Mouse (Mus musculus) olfactory bulb, adult 2 months (tissue): ENCODE results near the gene Matn4. TPM values are rescaled to one million over a fixed set of nuclear protein-coding genes. Genes with fewer than 3 reads are reported as not detected.
A peak's percentile ranks its signal among the peaks of the same experiment; 100 is the strongest.

Experiments used
- H3K27ac ChIP-seq: fragments of 200-500 bp; 2 replicates; pipeline ENCODE4 v1.5.1; 2012; ENCODE audit warnings: low read depth, low read length; ENCODE audit not compliant: insufficient read depth
- H3K4me1 ChIP-seq: fragments of 200-500 bp; 2 replicates; pipeline ENCODE4 v1.6.1; 2012; ENCODE audit warnings: low read length; ENCODE audit not compliant: control insufficient read depth, insufficient read depth
- H3K4me3 ChIP-seq: fragments of 200-500 bp; 2 replicates; pipeline ENCODE4 v1.5.1; 2012; ENCODE audit warnings: mild to moderate bottlenecking, low read depth, low read length, moderate library complexity; ENCODE audit not compliant: insufficient read depth
- CTCF ChIP-seq: fragments of 200-500 bp; IDR thresholded peaks from 2 replicates; pipeline ENCODE4 v1.5.1; 2012; ENCODE audit warnings: low read depth, mild to moderate bottlenecking, low read length, moderate library complexity; ENCODE audit not compliant: insufficient read depth
- POLR2A ChIP-seq: fragments of 200-500 bp; IDR thresholded peaks from 2 replicates; pipeline ENCODE4 v1.6.1; 2012; ENCODE audit warnings: mild to moderate bottlenecking, low read depth, low read length, moderate library complexity; ENCODE audit not compliant: insufficient read depth
- WGBS: fragments of 180-500 bp; shearing (Covaris S2); methylation state at CpG from one replicate; pipeline ENCODE4 v1.1.7; 2018; 5-methylcytosine and 5-hydroxymethylcytosine counted together
- polyA plus RNA-seq: library from polyadenylated mRNA; stranded (reverse); fragments of >200 nt; gene quantifications from 2 replicates; pipeline ENCODE4 v1.2.4, GENCODE M21; 2012; ENCODE audit warnings: low replicate concordance; ENCODE audit not compliant: missing spikeins, insufficient read depth, insufficient read length

Gene Matn4
- polyA plus RNA-seq, 1 experiment: not detected

DNA sequence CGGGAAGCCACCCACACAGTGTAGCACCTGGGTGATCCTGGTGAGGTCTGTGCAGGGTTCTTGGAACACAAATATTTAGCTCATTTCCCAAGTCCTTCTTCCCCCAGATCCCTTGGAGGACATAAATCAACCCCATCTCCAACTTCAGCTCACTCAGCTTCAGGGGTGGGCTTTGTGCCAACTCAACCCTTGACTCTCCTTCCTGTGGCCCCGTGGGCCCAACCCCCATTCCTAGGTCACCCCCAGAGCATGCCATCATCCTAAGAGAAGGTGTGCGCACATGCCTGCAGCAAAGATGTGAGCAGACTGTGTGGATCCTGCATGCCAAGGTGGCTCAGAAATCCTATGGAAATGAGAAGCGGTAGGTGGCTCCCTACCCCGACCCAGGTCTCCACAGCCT is 559 bp upstream of the Matn4 start:
- peaks cover 24% of the 10 kb centered on the region for H3K4me1 ChIP-seq
- no peak overlapping the region for H3K4me3 ChIP-seq
- WGBS: 50% methylated on average over 5 of the region's 5 CpGs
- no peak for TF ChIP-seq POLR2A
- TF ChIP-seq CTCF: no peak
- H3K27ac ChIP-seq: no peak overlapping the region

DNA sequence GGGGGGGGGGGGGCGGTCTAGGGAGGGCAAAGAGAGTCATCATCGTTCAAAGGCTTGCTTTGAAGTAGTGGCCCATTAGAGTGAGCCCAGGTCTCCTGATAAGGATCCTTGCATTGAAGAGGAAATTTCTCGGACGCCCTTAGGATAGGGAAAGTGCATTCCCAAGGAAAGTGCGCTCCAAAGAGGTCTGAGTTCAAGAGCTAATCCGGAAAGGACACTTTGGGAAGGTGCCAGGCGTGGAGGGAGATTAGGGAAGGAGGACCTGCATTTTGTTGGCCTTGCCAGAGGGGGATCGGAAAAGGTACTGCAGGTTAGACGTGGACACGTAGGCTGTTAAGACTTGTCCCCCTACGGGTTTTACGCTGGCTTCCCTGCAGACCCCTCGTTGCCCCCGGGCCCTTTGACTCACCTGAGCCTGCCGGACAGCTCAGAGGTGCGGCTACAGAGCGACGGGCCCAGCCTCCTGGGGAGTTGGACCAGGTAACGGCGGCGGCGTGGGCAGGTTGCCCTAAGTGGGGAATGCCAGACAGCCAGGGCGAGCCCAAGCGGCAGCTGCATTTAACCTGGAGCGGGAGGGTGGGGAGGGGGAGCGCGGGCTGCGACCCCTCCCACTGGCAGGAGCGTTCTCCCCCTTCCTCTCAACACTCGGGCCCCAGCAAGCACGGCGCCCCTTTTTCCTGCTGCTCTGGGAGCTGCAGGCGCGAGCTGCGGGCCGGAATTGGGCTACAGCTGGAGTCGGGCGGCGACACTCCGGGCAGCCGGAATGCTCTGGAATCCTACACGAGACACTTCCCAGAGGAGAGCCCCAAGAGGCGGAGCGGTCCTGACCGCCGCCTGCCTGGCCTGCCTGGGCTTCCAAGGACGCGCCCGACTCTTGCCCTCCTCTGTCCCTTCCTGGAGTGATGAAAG is 624 bp downstream of the Matn4 start:
- TF ChIP-seq POLR2A (no peak), CTCF (no peak)
- Histone ChIP-seq H3K27ac (no peak overlapping the region), H3K4me3 (peak overlapping the region; percentile 18), H3K4me1 (peaks cover 30% of the 10 kb centered on the region)
- WGBS: 7% methylated on average over 49 of the region's 49 CpGs

- Histone ChIP-seq H3K27ac (no peak overlapping the region), H3K4me3 (0 out of 2 replicates have a peak overlapping the region, but pooled peaks have one; percentile 8), H3K4me1 (peaks cover 30% of the 10 kb centered on the region)
- TF ChIP-seq CTCF: no peak
- TF ChIP-seq POLR2A: no peak
- WGBS: 31% methylated on average over 14 of the region's 14 CpGs
Observed at GRCm38 (mm10) chr2:164403396-164404081, 1.4 kb downstream of the Matn4 start.

DNA sequence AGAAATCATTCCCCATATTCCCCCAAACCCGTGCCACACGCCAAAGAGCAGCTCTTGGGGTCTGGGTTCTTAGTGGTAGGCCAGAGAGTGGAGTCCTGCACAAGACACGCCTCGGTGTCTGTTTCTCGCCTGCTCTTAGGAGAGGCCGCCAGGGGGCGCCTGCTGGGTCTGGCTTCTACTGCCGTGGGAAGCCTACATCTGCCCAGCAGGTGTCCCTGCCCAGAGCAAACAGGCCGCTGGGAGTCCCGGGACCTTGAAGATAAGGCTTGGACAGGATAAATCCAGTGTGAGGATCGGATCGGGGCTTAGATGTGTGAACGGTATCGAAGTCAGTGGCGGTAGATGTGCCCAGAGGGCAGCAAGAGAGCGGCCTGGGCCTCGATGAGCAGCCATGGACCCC is 2.1 kb downstream of the Matn4 start, which contains the start of gene Rbpjl:
Gene Rbpjl (plus strand): TSS at position 236 of the 400 bp plus-strand sequence.
- peaks cover 30% of the 10 kb centered on the region for H3K4me1 ChIP-seq
- WGBS: 6% methylated on average over 17 of the region's 17 CpGs
- TF ChIP-seq POLR2A (no peak), CTCF (peak; percentile 94)
- H3K27ac ChIP-seq: no peak within 1 kb of the TSS
- H3K4me3 ChIP-seq: 0 out of 2 replicates have a peak within 1 kb of the TSS, but pooled peaks have one; percentile 18

DNA sequence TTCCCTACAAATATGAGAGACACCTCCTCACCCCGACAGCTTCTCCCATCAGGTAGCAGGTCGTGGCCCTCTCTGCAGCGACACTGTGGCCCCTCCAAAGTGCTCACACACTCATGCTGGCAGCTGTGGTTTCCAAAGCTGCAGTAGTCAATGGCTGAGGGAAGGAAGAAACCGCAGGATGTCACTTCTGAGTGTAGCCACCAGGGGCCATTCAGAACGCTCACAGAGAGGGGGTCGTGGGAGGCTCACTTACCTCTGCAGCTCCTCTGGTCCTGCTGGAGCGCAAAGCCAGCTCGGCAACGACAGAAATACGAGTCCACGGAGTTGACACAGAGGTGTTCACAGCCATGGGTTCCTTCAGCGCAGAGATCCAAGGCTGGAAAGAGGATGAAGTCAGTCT is 8.0 kb downstream of the Matn4 start:
- H3K4me3 ChIP-seq: no peak overlapping the region
- H3K4me1 ChIP-seq: peaks cover 11% of the 10 kb centered on the region
- TF ChIP-seq CTCF (no peak), POLR2A (no peak)
- H3K27ac ChIP-seq: no peak overlapping the region
- whole genome bisulfite sequencing: 74% methylated on average over 12 of the region's 12 CpGs

DNA sequence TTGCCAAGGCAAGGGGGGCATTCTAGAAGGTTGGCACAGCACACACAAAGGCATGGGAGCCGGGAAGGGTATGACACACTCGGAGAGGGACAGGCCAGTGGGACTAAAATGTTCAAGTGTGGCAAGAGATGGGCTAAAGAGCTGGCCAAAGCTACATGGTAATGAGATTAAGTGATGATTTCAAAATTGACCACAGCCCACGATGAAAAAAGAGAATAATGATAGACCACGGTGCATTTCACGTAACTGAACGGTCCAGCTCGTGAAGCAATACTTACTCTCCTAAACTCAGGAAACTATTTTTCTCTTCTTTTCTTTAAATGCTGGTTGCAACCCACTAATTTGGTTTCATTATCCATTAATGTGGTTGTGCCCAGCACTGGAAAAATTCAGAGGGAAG is 8.9 kb downstream of the Matn4 start:
- no peak overlapping the region for H3K27ac ChIP-seq
- no peak overlapping the region for H3K4me3 ChIP-seq
- TF ChIP-seq CTCF (no peak), POLR2A (no peak)
- WGBS: 70% methylated on average over 7 of the region's 7 CpGs
- H3K4me1 ChIP-seq: peaks cover 11% of the 10 kb centered on the region

DNA sequence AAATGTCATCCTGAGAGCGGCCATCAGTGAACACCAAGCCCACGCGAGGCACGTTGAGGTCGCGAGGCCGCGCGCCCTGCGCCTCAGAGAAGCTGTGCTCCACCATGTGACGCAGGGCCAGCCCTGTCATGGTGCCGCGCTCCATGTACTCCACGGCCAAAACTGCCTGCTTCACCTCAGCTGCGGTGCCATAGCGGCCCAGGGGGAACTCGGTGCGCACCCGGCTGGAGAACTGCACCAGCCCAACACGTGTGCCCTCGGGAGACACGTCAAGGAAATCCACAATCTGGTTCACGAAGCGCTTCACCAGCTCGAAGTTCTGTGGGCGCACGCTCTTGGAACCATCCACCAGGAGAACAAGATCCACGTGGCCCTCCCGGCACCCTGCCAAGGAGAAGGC is 11.8 kb downstream of the Matn4 start:
- 82% methylated on average over 29 of the region's 29 CpGs for WGBS
- TF ChIP-seq POLR2A (no peak), CTCF (no peak)
- H3K4me1 ChIP-seq: peaks cover 7% of the 10 kb centered on the region

DNA sequence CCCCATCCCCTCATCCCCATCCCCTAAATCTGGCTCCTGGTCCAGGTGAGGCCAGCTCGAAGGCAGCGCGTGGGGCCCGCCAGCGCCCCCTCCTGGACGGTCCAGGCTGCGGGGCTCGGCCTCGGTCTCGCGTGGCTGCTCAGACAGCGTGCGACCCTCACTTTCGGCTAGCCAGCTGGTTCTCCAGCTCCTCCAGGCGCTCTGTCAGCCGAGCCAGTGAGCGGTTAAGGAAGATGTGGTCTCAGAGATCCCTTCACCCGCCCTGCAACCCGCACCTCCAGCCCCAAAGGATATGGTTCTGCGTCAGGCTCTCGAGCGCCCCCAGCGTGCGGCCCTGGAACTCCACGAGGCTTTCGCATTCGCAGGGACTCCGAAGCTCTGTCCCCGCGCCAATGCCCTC is 15.5 kb downstream of the Matn4 start:
- peaks cover 13% of the 10 kb centered on the region for H3K4me1 ChIP-seq
- WGBS: under 1% methylated on average over 30 of the region's 30 CpGs
- TF ChIP-seq POLR2A (no peak), CTCF (peak; percentile 100)
- peak overlapping the region; percentile 57 for H3K4me3 ChIP-seq
- no peak overlapping the region for H3K27ac ChIP-seq

More for the DNA sequence above, 11.8 kb downstream of the Matn4 start:
- Histone ChIP-seq H3K4me3 (no peak overlapping the region), H3K27ac (no peak overlapping the region)

GRCm38 (mm10) chr2:164389020-164389419 is 15.9 kb downstream of the Matn4 start, which contains the start of gene Slpi:
Gene Slpi, minus strand, starts transcription at chr2:164389095.
- WGBS: 3% methylated on average over 17 of the region's 17 CpGs
- no peak within 1 kb of the TSS for H3K27ac ChIP-seq

More at GRCm38 (mm10) chr2:164389020-164389419, 15.9 kb downstream of the Matn4 start, which contains the start of gene Slpi:
- Histone ChIP-seq H3K4me3 (peak within 1 kb of the TSS; percentile 57), H3K4me1 (peaks cover 13% of the 10 kb centered on the region)
- TF ChIP-seq POLR2A (no peak), CTCF (no peak)
